Mouse (Mus musculus) thymus, postnatal 25 days (tissue): ENCODE measurements around the gene Hmga2.
A peak's percentile ranks its signal among the peaks of the same experiment; 100 is the strongest.

Experiments used
- DNase-seq: peaks from one replicate; pipeline ENCODE4 v3.0.0; 2022

Hmga2 gene

GRCm38 (mm10) chr10:120422820-120423219 lies 53.4 kb downstream of the Hmga2 start:
- DNase-seq, result no peak

GRCm38 (mm10) chr10:120422050-120422449 lies 54.2 kb downstream of the Hmga2 start:
- DNase-seq, result no peak

- no peak for DNase-seq
Measured at GRCm38 (mm10) chr10:120420971-120421629, 55.2 kb downstream of the Hmga2 start.

GRCm38 (mm10) chr10:120418738-120419523 lies 57.3 kb downstream of the Hmga2 start:
- no peak for DNase-seq

GRCm38 (mm10) chr10:120418211-120418610 lies 58.1 kb downstream of the Hmga2 start:
- no peak for DNase-seq

GRCm38 (mm10) chr10:120417488-120418118 lies 58.7 kb downstream of the Hmga2 start:
- DNase-seq, result no peak

- no peak for DNase-seq
Measured at GRCm38 (mm10) chr10:120417116-120417487, 59.2 kb downstream of the Hmga2 start.

GRCm38 (mm10) chr10:120416628-120417027 lies 59.6 kb downstream of the Hmga2 start:
- DNase-seq, result no peak

GRCm38 (mm10) chr10:120412215-120412614 lies 64.1 kb downstream of the Hmga2 start:
- no peak for DNase-seq

- DNase-seq, result peak; percentile 15
Measured at GRCm38 (mm10) chr10:120410958-120411357, 65.3 kb downstream of the Hmga2 start.

- no peak for DNase-seq
Measured at GRCm38 (mm10) chr10:120409131-120409530, 67.1 kb downstream of the Hmga2 start.

GRCm38 (mm10) chr10:120407230-120407629 lies 69.0 kb downstream of the Hmga2 start:
- no peak for DNase-seq

- no peak for DNase-seq
Measured at GRCm38 (mm10) chr10:120406038-120406437, 70.2 kb downstream of the Hmga2 start.

GRCm38 (mm10) chr10:120405322-120405721 lies 70.9 kb downstream of the Hmga2 start:
- no peak for DNase-seq

- DNase-seq, result no peak
Measured at GRCm38 (mm10) chr10:120402966-120403365, 73.3 kb downstream of the Hmga2 start.

- no peak for DNase-seq
Measured at GRCm38 (mm10) chr10:120401787-120402186, 74.5 kb downstream of the Hmga2 start.

GRCm38 (mm10) chr10:120399846-120400510 lies 76.3 kb downstream of the Hmga2 start:
- DNase-seq, result no peak

- no peak for DNase-seq
Measured at GRCm38 (mm10) chr10:120398745-120399144, 77.5 kb downstream of the Hmga2 start.

- no peak for DNase-seq
Measured at GRCm38 (mm10) chr10:120397211-120397631, 79.0 kb downstream of the Hmga2 start.

- no peak for DNase-seq
Measured at GRCm38 (mm10) chr10:120395550-120395949, 80.7 kb downstream of the Hmga2 start.

- DNase-seq, result no peak
Measured at GRCm38 (mm10) chr10:120394740-120395139, 81.5 kb downstream of the Hmga2 start.

- no peak for DNase-seq
Measured at GRCm38 (mm10) chr10:120391971-120392716, 84.1 kb downstream of the Hmga2 start.
